12 mouse cellular contexts compared by ENCODE assay signal in the genomic region with DNA sequence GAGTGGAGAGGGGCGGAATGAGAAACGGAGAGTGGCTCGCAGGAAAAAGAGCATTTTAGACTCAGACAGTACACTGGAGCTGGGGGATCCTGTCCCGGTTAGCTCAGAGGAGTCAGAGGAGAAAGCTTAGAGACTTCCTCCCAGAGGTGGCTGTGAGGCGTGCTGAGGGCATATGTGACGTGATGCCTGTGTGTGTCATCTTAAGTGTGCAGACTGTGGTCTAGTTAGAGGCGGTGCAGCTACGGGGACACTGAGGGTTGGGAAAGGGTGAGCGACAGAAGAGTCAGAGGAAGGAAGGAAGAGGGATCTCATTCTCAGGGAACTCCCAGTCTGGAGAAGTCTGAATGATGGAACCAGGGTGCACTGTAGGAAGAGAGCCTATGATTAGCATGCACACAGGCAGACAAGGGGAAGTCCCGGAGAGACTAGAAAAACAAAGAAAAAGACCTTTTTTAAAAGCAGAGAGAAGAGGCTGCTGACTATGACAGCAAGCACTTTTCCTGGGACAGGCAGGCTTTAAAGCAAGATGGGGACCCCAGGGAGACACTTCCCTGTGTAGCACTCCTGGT. TPM values are rescaled to one million over a fixed set of nuclear protein-coding genes. Genes with fewer than 3 reads are reported as not detected.
DNase-seq lines count a peak whose midpoint lies in the region; ATAC-seq lines count a peak whose summit lies in the region.
"Had no signal": no experiment of that assay in that cellular context is flagged by ENCODE, and none has a peak within 500 bp of the region (broad histone marks: within the 10 kb centered on the region; RNA-seq: fewer than 3 reads in every experiment).

No protein-coding gene starts in this region.

- no peak overlapping the region for H3K9ac ChIP-seq in kidney, embryonic 16.5 days (replicated peaks; ENCODE audit: low read length)
- H3K9ac ChIP-seq in embryonic facial prominence, embryonic 12.5 days, result no peak overlapping the region
- H3K9ac ChIP-seq: neural tube, embryonic 13.5 days had no signal

- WGBS in kidney, embryonic 16.5 days, result 66% methylated on average over 10 of the region's 10 CpGs
- 68% methylated on average over 10 of the region's 10 CpGs for WGBS in embryonic facial prominence, embryonic 12.5 days

- no peak overlapping the region for H3K4me3 ChIP-seq in kidney, embryonic 16.5 days (ENCODE audit: low read length)
- no peak overlapping the region for H3K4me3 ChIP-seq in embryonic facial prominence, embryonic 12.5 days
- H3K4me3 ChIP-seq: neural tube, embryonic 13.5 days had no signal

- DNase-seq in adrenal gland, postnatal 14 days, result peak; percentile 27
- DNase-seq in adrenal gland, adult (ENCODE audit: inconsistent age in 2 of 2, low spot score in 1 of 2), result no peak
- DNase-seq in kidney, adult 11 months, result no peak
- DNase-seq in monocyte, adult 2 months (ENCODE audit: low read depth in 1 of 2, low spot score in 2 of 2), result peak; percentile 24 to 33
- DNase-seq in left cerebral cortex, adult 11 months (ENCODE audit: low spot score), result no peak
- no peak for DNase-seq in layer of hippocampus, postnatal 14 days (ENCODE audit: low spot score in 2 of 2)
- DNase-seq: lung, postnatal 14 days; thymus, postnatal 4 days had no signal

- H3K27me3 ChIP-seq in kidney, embryonic 16.5 days (ENCODE audit: insufficient read depth, low read length), result no peaks in the 10 kb centered on the region
- H3K27me3 ChIP-seq in embryonic facial prominence, embryonic 12.5 days, result no peaks in the 10 kb centered on the region
- H3K27me3 ChIP-seq: neural tube, embryonic 13.5 days had no signal

- H3K27ac ChIP-seq in kidney, embryonic 16.5 days (ENCODE audit: low read length), result peak overlapping the region; percentile 53; the same call in 1 of the 2 replicates
- 0 out of 2 replicates have a peak overlapping the region, but pooled peaks have one; percentile 11 for H3K27ac ChIP-seq in embryonic facial prominence, embryonic 12.5 days
- H3K27ac ChIP-seq: hindbrain, postnatal 0 days; neural tube, embryonic 13.5 days had no signal

- H3K4me1 ChIP-seq in kidney, embryonic 16.5 days (ENCODE audit: insufficient read depth, low read length), result peaks cover 11% of the 10 kb centered on the region
- H3K4me1 ChIP-seq in embryonic facial prominence, embryonic 12.5 days, result peaks cover 11% of the 10 kb centered on the region

- no peaks in the 10 kb centered on the region for H3K9me3 ChIP-seq in kidney, embryonic 16.5 days (ENCODE audit: low read length)
- no peaks in the 10 kb centered on the region for H3K9me3 ChIP-seq in embryonic facial prominence, embryonic 12.5 days
- H3K9me3 ChIP-seq: neural tube, embryonic 13.5 days had no signal

- H3K4me2 ChIP-seq in kidney, embryonic 16.5 days (replicated peaks; ENCODE audit: low read depth, low read length), result no peak overlapping the region
- H3K4me2 ChIP-seq in embryonic facial prominence, embryonic 12.5 days (replicated peaks), result no peak overlapping the region
- H3K4me2 ChIP-seq: neural tube, embryonic 13.5 days had no signal

- no peak for ATAC-seq in kidney, embryonic 16.5 days (ENCODE audit: low FRiP score, low TSS enrichment)
- 0 out of 2 replicates have a peak, but pooled peaks have one; percentile 41 for ATAC-seq in embryonic facial prominence, embryonic 12.5 days (ENCODE audit: insufficient number of reproducible peaks, insufficient read depth, low FRiP score, low TSS enrichment)
- ATAC-seq: hindbrain, postnatal 0 days had no signal

- H3K36me3 ChIP-seq in kidney, embryonic 16.5 days (ENCODE audit: insufficient read depth, low read length), result no peaks in the 10 kb centered on the region
- no peaks in the 10 kb centered on the region for H3K36me3 ChIP-seq in embryonic facial prominence, embryonic 12.5 days
- H3K36me3 ChIP-seq: neural tube, embryonic 13.5 days had no signal

RNA-seq across cellular contexts. Expression of gene Atp2b4, which starts 28.9 kb away (rescaled TPM):
- 36.6 and 36.7 TPM in 2 replicates for total RNA-seq in adrenal gland, postnatal 14 days (2021)
- 7.6 and 8.2 TPM in 2 replicates for polyA plus RNA-seq in kidney, embryonic 16.5 days (2015; fragmentation: Nextera tagmentation; extraction: Ambion mirVana)
- polyA plus RNA-seq in embryonic facial prominence, embryonic 12.5 days (2016; fragmentation: Nextera tagmentation; extraction: Ambion mirVana), result 14.1 and 15.0 TPM in 2 replicates
- 10 to 100 TPM; 62.9 to 67.4 TPM for total RNA-seq in layer of hippocampus, postnatal 14 days (2021)

Comparison
In these comparisons a context has a peak if more than half of its experiments do, and no peak if none do; other contexts are left out.
1. DNase-seq: peak in adrenal gland, postnatal 14 days (single experiment) and monocyte, adult 2 months (2 of 2); none in adrenal gland, adult (0 of 2), kidney, adult 11 months (single experiment), left cerebral cortex, adult 11 months (single experiment) and layer of hippocampus, postnatal 14 days (0 of 2).